Mouse (Mus musculus): ENCODE data around the gene Synj2. TPM values are rescaled to one million over a fixed set of nuclear protein-coding genes. Genes with fewer than 3 reads are reported as not detected.

Synj2 gene
- 1.1 TPM for polyA plus RNA-seq (2014; fragmentation: Illumina TruSeq; extraction: RNeasy Lipid Tissue Mini Kit (QIAGEN cat#74804); ENCODE audit: low read depth, low replicate concordance)

GRCm38 (mm10) chr17:5941230-5942043 lies at the start of gene Synj2:
Synj2 (plus strand) TSS chr17:5941280.

GRCm38 (mm10) chr17:6079287-6080122 lies 138.4 kb downstream of the Synj2 start, which contains the start of the genes Serac1 and Gtf2h5:
Serac1 (minus strand) TSS chr17:6079741.
Gtf2h5 (plus strand) TSS chr17:6079786.

Other genes starting within 250 kb of the Synj2 start
- gene Snx9, start 100.0 kb upstream of the Synj2 start, polyA plus RNA-seq (2014; fragmentation: Illumina TruSeq; extraction: RNeasy Lipid Tissue Mini Kit (QIAGEN cat#74804); ENCODE audit: low read depth, low replicate concordance), result 79.2 TPM
- gene Serac1, start 138.5 kb downstream of the Synj2 start, polyA plus RNA-seq (2014; fragmentation: Illumina TruSeq; extraction: RNeasy Lipid Tissue Mini Kit (QIAGEN cat#74804); ENCODE audit: low read depth, low replicate concordance), result 5.2 TPM
- gene Gtf2h5, start 138.5 kb downstream of the Synj2 start, polyA plus RNA-seq (2014; fragmentation: Illumina TruSeq; extraction: RNeasy Lipid Tissue Mini Kit (QIAGEN cat#74804); ENCODE audit: low read depth, low replicate concordance), result 33.4 TPM
- gene Tulp4, start 165.2 kb downstream of the Synj2 start, polyA plus RNA-seq (2014; fragmentation: Illumina TruSeq; extraction: RNeasy Lipid Tissue Mini Kit (QIAGEN cat#74804); ENCODE audit: low read depth, low replicate concordance), result 61.9 TPM

Data from kidney, adult 10 weeks (tissue).